17 mouse cellular contexts compared by ENCODE assay signal in genomic region chrX:169263433-169264172, GRCm38 (mm10).
"Had no signal": no experiment of that assay in that cellular context is flagged by ENCODE, and none has a peak within 500 bp of the region (broad histone marks: within the 10 kb centered on the region; RNA-seq: fewer than 3 reads in every experiment).

No protein-coding gene starts in this region.

- DNase-seq: lung, adult 18-20 months; lung, postnatal 10 days; lung, postnatal 4 days; midbrain, embryonic 14.5 days; right cerebral cortex, postnatal 25 days; right cerebral cortex, postnatal 4 days; spleen, adult 18-20 months; thymus, adult 18-20 months; thymus, postnatal 14 days; thymus, postnatal 36 days had no signal

- H3K36me3 ChIP-seq: liver, embryonic 12.5 days; lung, embryonic 15.5 days; midbrain, embryonic 10.5 days; midbrain, embryonic 12.5 days; neural tube, embryonic 12.5 days had no signal

- H3K27me3 ChIP-seq: liver, embryonic 12.5 days; lung, embryonic 15.5 days; neural tube, embryonic 12.5 days had no signal

- H3K4me2 ChIP-seq: liver, embryonic 12.5 days; lung, embryonic 15.5 days; midbrain, embryonic 12.5 days; neural tube, embryonic 12.5 days had no signal

- H3K4me3 ChIP-seq: liver, embryonic 12.5 days; lung, embryonic 15.5 days; midbrain, embryonic 10.5 days; midbrain, embryonic 12.5 days; neural tube, embryonic 12.5 days had no signal

- H3K4me1 ChIP-seq: liver, embryonic 12.5 days; lung, embryonic 15.5 days; midbrain, embryonic 10.5 days; midbrain, embryonic 12.5 days; neural tube, embryonic 12.5 days had no signal

- ATAC-seq: liver, embryonic 12.5 days; midbrain, embryonic 16.5 days had no signal

- H3K27ac ChIP-seq: liver, embryonic 12.5 days; liver, embryonic 14.5 days; lung, embryonic 15.5 days; midbrain, embryonic 10.5 days; midbrain, embryonic 12.5 days; neural tube, embryonic 12.5 days had no signal
